Mouse (Mus musculus) embryonic facial prominence, embryonic 13.5 days (tissue): ENCODE data around the gene C1qb. TPM values are rescaled to one million over a fixed set of nuclear protein-coding genes. Genes with fewer than 3 reads are reported as not detected.

Experiments used
- ATAC-seq: fragments of 200-750 bp; cut with Nextera tagmentation; 2 replicates; pipeline ENCODE4 v1.8.0; 2017; ENCODE audit warnings: low read depth; ENCODE audit not compliant: insufficient number of reproducible peaks, insufficient read depth, low FRiP score, low TSS enrichment
- H3K27ac ChIP-seq: fragments of 300-500 bp; sonication (generic); 2 replicates; pipeline ENCODE4 v1.5.1; 2015; ENCODE audit warnings: moderate library complexity, mild to moderate bottlenecking, inconsistent platforms
- H3K27me3 ChIP-seq: fragments of 300-500 bp; sonication (generic); 2 replicates; pipeline ENCODE4 v1.6.1; 2015; ENCODE audit warnings: mild to moderate bottlenecking, inconsistent platforms
- H3K36me3 ChIP-seq: fragments of 300-500 bp; sonication (generic); 2 replicates; pipeline ENCODE4 v1.6.1; 2015; ENCODE audit warnings: mild to moderate bottlenecking, inconsistent platforms
- H3K4me1 ChIP-seq: fragments of 300-500 bp; sonication (generic); 2 replicates; pipeline ENCODE4 v1.6.1; 2015; ENCODE audit warnings: inconsistent platforms
- H3K4me2 ChIP-seq: fragments of 300-500 bp; sonication (generic); 2 replicates; pipeline ENCODE4 v1.6.1; 2015; ENCODE audit warnings: moderate library complexity, mild to moderate bottlenecking, inconsistent platforms
- H3K4me3 ChIP-seq: fragments of 300-500 bp; sonication (generic); 2 replicates; pipeline ENCODE4 v1.5.1; 2015; ENCODE audit warnings: mild to moderate bottlenecking, inconsistent platforms
- H3K9ac ChIP-seq: fragments of 300-500 bp; sonication (generic); 2 replicates; pipeline ENCODE4 v1.6.1; 2015; ENCODE audit warnings: mild to moderate bottlenecking, inconsistent platforms
- H3K9me3 ChIP-seq: fragments of 300-500 bp; sonication (generic); 2 replicates; pipeline ENCODE4 v1.6.1; 2016; ENCODE audit warnings: inconsistent platforms
- WGBS: fragments of 180-500 bp; shearing (Covaris S2); methylation state at CpG from one replicate; pipeline ENCODE4 v1.1.7; 2015; ENCODE audit warnings: mixed read lengths; 5-methylcytosine and 5-hydroxymethylcytosine counted together
- polyA plus RNA-seq: library from polyadenylated mRNA; unstranded; fragments of >200 nt; fragmentation: Nextera tagmentation; extraction: Ambion mirVana; gene quantifications from 2 replicates; pipeline ENCODE4 v1.2.1, GENCODE M21; 2015

C1qb gene
- polyA plus RNA-seq, 1 experiment from 2014 or later = 40.2 TPM

- ATAC-seq = no peak
- H3K9ac ChIP-seq = no peak overlapping the region
- no peak overlapping the region for H3K4me2 ChIP-seq
- H3K9me3 ChIP-seq = no peaks in the 10 kb centered on the region
- no peak overlapping the region for H3K27ac ChIP-seq
- H3K4me1 ChIP-seq = peaks cover 15% of the 10 kb centered on the region
- H3K27me3 ChIP-seq = peaks cover 83% of the 10 kb centered on the region
- no peaks in the 10 kb centered on the region for H3K36me3 ChIP-seq
- H3K4me3 ChIP-seq = no peak overlapping the region
- 3% methylated on average over 9 of the region's 9 CpGs for WGBS
These were observed 7.9 kb upstream of the C1qb start for GRCm38 (mm10) chr4:136893691-136894543.

GRCm38 (mm10) chr4:136892811-136893210 lies 6.8 kb upstream of the C1qb start, which contains the start of gene C1qc:
Gene C1qc, minus strand, starts transcription at chr4:136893065.
- no peak within 1 kb of the TSS for H3K4me3 ChIP-seq
- ATAC-seq = no peak
- WGBS = 51% methylated on average over 5 of the region's 5 CpGs
- H3K9ac ChIP-seq = peak within 1 kb of the TSS; percentile 21; the same call in 1 of the 2 replicates
- no peaks in the 10 kb centered on the region for H3K9me3 ChIP-seq
- no peaks in the 10 kb centered on the region for H3K36me3 ChIP-seq
- no peak within 1 kb of the TSS for H3K4me2 ChIP-seq
- peaks cover 72% of the 10 kb centered on the region for H3K27me3 ChIP-seq
- H3K27ac ChIP-seq = no peak within 1 kb of the TSS
- peaks cover 15% of the 10 kb centered on the region for H3K4me1 ChIP-seq

- Histone ChIP-seq H3K27me3 (peaks cover 67% of the 10 kb centered on the region), H3K4me1 (peaks cover 15% of the 10 kb centered on the region), H3K4me2 (no peak overlapping the region), H3K9me3 (no peaks in the 10 kb centered on the region), H3K9ac (peak overlapping the region; percentile 21; the same call in 1 of the 2 replicates), H3K36me3 (no peaks in the 10 kb centered on the region), H3K27ac (no peak overlapping the region), H3K4me3 (no peak overlapping the region)
- WGBS = 61% methylated on average over 7 of the region's 7 CpGs
- no peak for ATAC-seq
These were observed 6.4 kb upstream of the C1qb start for GRCm38 (mm10) chr4:136892371-136892770.

- Histone ChIP-seq H3K27ac (no peak overlapping the region), H3K4me1 (peaks cover 11% of the 10 kb centered on the region), H3K27me3 (peaks cover 55% of the 10 kb centered on the region), H3K9me3 (no peaks in the 10 kb centered on the region), H3K4me2 (no peak overlapping the region), H3K4me3 (no peak overlapping the region), H3K9ac (no peak overlapping the region), H3K36me3 (no peaks in the 10 kb centered on the region)
- 85% methylated on average over 4 of the region's 4 CpGs for WGBS
- ATAC-seq = no peak
These were observed 5.1 kb upstream of the C1qb start for GRCm38 (mm10) chr4:136891115-136891514.

- Histone ChIP-seq H3K27ac (no peak overlapping the region), H3K4me2 (no peak overlapping the region), H3K36me3 (no peaks in the 10 kb centered on the region), H3K4me3 (no peak overlapping the region), H3K4me1 (0 out of 2 replicates have a peak, but pooled peaks cover 3% of the 10 kb centered on the region), H3K9me3 (no peaks in the 10 kb centered on the region), H3K9ac (no peak overlapping the region), H3K27me3 (peaks cover 43% of the 10 kb centered on the region)
- 83% methylated on average over 15 of the region's 15 CpGs for WGBS
- ATAC-seq = no peak
These were observed 4.0 kb upstream of the C1qb start for GRCm38 (mm10) chr4:136889981-136890380.

- Histone ChIP-seq H3K9ac (no peak overlapping the region), H3K4me1 (no peaks in the 10 kb centered on the region), H3K36me3 (no peaks in the 10 kb centered on the region), H3K4me3 (no peak overlapping the region), H3K27me3 (peaks cover 24% of the 10 kb centered on the region), H3K9me3 (no peaks in the 10 kb centered on the region), H3K27ac (no peak overlapping the region), H3K4me2 (no peak overlapping the region)
- 69% methylated on average over 5 of the region's 5 CpGs for WGBS
- ATAC-seq = no peak
These were observed 1.7 kb upstream of the C1qb start for GRCm38 (mm10) chr4:136887714-136888113.

GRCm38 (mm10) chr4:136878601-136879000 lies 7.4 kb downstream of the C1qb start:
- no peak overlapping the region for H3K4me3 ChIP-seq
- H3K27ac ChIP-seq = no peak overlapping the region
- no peak overlapping the region for H3K4me2 ChIP-seq
- no peaks in the 10 kb centered on the region for H3K9me3 ChIP-seq
- no peak overlapping the region for H3K9ac ChIP-seq
- H3K4me1 ChIP-seq = no peaks in the 10 kb centered on the region
- no peaks in the 10 kb centered on the region for H3K27me3 ChIP-seq
- no peak for ATAC-seq
- 19% methylated on average over 5 of the region's 5 CpGs for WGBS
- no peaks in the 10 kb centered on the region for H3K36me3 ChIP-seq

GRCm38 (mm10) chr4:136878171-136878570 lies 7.8 kb downstream of the C1qb start:
- 40% methylated on average over 8 of the region's 8 CpGs for WGBS
- no peaks in the 10 kb centered on the region for H3K4me1 ChIP-seq
- ATAC-seq = no peak
- H3K27ac ChIP-seq = no peak overlapping the region
- H3K9ac ChIP-seq = no peak overlapping the region
- no peaks in the 10 kb centered on the region for H3K27me3 ChIP-seq
- H3K9me3 ChIP-seq = no peaks in the 10 kb centered on the region
- H3K4me2 ChIP-seq = no peak overlapping the region
- no peaks in the 10 kb centered on the region for H3K36me3 ChIP-seq
- no peak overlapping the region for H3K4me3 ChIP-seq

GRCm38 (mm10) chr4:136876971-136877370 lies 9.0 kb downstream of the C1qb start:
- 22% methylated on average over 7 of the region's 7 CpGs for WGBS

GRCm38 (mm10) chr4:136875012-136875411 lies 11.0 kb downstream of the C1qb start:
- Histone ChIP-seq H3K27me3 (no peaks in the 10 kb centered on the region), H3K4me3 (no peak overlapping the region), H3K9ac (no peak overlapping the region), H3K36me3 (no peaks in the 10 kb centered on the region), H3K4me2 (no peak overlapping the region), H3K9me3 (no peaks in the 10 kb centered on the region), H3K4me1 (no peaks in the 10 kb centered on the region), H3K27ac (no peak overlapping the region)
- WGBS = 77% methylated on average over 14 of the region's 14 CpGs
- no peak for ATAC-seq

More at GRCm38 (mm10) chr4:136876971-136877370, 9.0 kb downstream of the C1qb start:
- H3K9me3 ChIP-seq = no peaks in the 10 kb centered on the region
- no peak overlapping the region for H3K9ac ChIP-seq
- no peaks in the 10 kb centered on the region for H3K4me1 ChIP-seq
- H3K27me3 ChIP-seq = no peaks in the 10 kb centered on the region
- H3K27ac ChIP-seq = no peak overlapping the region
- no peak for ATAC-seq
- H3K4me2 ChIP-seq = no peak overlapping the region
- H3K36me3 ChIP-seq = no peaks in the 10 kb centered on the region
- no peak overlapping the region for H3K4me3 ChIP-seq

GRCm38 (mm10) chr4:136868371-136868770 lies 17.6 kb downstream of the C1qb start:
- Histone ChIP-seq H3K4me1 (peaks cover 25% of the 10 kb centered on the region), H3K4me3 (no peak overlapping the region), H3K9me3 (no peaks in the 10 kb centered on the region), H3K36me3 (no peaks in the 10 kb centered on the region), H3K4me2 (no peak overlapping the region), H3K9ac (no peak overlapping the region), H3K27me3 (no peaks in the 10 kb centered on the region; the same call in 1 of the 2 replicates), H3K27ac (no peak overlapping the region)
- 77% methylated on average over 6 of the region's 6 CpGs for WGBS
- no peak for ATAC-seq

GRCm38 (mm10) chr4:136867690-136868345 lies 18.2 kb downstream of the C1qb start:
- 10% methylated on average over 11 of the region's 12 CpGs for WGBS
- H3K36me3 ChIP-seq = no peaks in the 10 kb centered on the region
- H3K27me3 ChIP-seq = peaks cover under 1% of the 10 kb centered on the region; the same call in 1 of the 2 replicates
- H3K4me3 ChIP-seq = no peak overlapping the region
- H3K9me3 ChIP-seq = no peaks in the 10 kb centered on the region
- H3K27ac ChIP-seq = no peak overlapping the region
- peaks cover 29% of the 10 kb centered on the region for H3K4me1 ChIP-seq
- H3K4me2 ChIP-seq = no peak overlapping the region
- no peak overlapping the region for H3K9ac ChIP-seq
- no peak for ATAC-seq
